Mouse (Mus musculus): Measurements from ENCODE around the gene Rbm20. TPM values are rescaled to one million over a fixed set of nuclear protein-coding genes. Genes with fewer than 3 reads are reported as not detected.
"Not testable (repeated sequence)": the region's sequence is repeated elsewhere in the genome, so short reads cannot be mapped to it uniquely, and the experiment has no call there.

Gene Rbm20
- polyA plus RNA-seq, 1 experiment from 2014 or later = 4.7 TPM

DNA sequence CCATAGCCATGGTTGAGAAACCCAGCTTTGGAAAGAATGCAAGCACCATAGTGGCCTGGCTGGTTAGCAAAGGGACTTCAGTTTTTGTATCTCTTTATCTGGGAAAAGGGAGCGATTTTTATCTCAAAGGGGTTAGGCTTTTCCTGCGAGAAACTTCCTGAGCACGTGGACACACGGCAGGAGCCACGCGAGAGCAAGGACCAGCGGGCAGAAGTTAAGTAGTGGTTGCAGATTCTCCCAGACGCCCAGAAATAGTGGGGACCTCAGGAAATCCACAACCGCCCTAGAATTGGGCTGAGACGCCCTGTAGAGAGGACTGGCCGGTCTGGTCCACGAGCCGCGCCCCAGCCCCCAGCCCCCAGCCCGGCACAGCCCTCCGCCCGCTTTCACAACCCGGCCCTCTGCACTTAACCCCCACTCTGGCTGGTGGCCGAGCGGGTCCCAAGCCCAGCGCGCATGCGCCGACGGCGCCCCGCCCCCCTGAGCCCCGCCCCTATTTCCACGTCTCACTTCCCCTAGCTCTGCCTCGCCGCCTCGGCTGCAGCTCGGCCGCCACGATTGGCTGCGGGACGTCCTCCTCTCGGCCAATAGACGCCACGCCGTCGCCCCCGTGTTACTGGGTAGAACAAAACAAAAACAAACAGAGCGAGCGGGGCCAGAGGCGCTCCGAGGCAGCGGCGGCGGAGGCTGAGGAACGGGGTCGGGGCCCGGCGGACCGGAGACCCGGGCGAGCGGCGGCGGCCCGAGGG is 225.8 kb downstream of the Rbm20 start:
- WGBS = under 1% methylated on average over 57 of the region's 61 CpGs
- peak; percentile 99 for ATAC-seq
- 0 out of 2 replicates have a peak, but pooled peaks cover under 1% of the 10 kb centered on the region for H3K36me3 ChIP-seq (ENCODE audit: control insufficient read depth, insufficient read depth, low read length)

DNA sequence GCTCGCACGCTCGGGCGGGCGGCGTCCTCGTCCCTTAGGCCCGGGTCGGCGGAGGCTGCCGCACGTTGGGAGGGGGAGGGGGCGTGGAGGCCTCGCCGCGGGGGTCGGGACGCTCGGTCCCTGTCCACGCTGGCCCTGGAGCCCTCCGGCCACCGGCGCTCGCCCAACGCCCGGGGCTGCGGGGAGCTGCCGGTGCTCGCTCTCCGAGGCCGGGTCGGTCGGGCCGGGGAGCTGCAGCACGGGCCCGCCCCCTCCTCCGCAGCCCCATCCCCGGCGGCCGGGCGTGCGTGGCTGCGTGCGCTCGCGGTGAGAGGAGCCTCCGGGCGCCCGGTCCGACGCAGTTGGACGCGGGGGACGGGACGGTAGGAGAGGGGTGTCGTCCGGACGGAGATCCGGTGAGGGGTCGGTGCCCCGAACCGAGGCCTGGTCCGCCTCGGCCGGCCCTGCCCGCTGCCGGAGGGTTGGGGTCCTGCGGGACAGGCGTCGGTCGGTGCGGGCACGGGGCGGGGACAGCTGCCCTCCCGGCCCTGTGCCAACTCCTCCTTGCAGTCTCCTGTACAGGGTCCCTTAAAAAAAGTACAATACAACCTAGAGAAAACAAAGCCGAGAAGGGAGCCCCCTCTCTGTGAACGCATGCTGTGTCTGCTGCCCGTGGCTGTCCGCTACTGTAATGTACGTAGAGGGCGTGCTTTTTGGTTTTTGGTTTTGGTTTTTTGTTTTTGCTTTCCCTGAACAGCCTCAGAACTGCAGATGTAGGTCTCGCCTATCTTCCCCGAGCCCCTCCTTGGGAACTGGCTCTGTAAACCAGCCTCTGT is 226.6 kb downstream of the Rbm20 start:
- Histone ChIP-seq H3K9me3 (replicated peaks; ENCODE audit: control insufficient read depth, low read length) (no peaks in the 10 kb centered on the region), H3K36me3 (ENCODE audit: control insufficient read depth, insufficient read depth, low read length) (0 out of 2 replicates have a peak, but pooled peaks cover 5% of the 10 kb centered on the region), H3K9ac (ENCODE audit: low read length) (peak overlapping the region; percentile 92), H3K4me2 (ENCODE audit: low read length) (peak overlapping the region; percentile 70), H3K4me3 (ENCODE audit: low read depth, low read length) (peak overlapping the region; percentile 95), H3K4me1 (ENCODE audit: control insufficient read depth, insufficient read depth, low read length) (peaks cover 15% of the 10 kb centered on the region), H3K27me3 (replicated peaks; ENCODE audit: control insufficient read depth, insufficient read depth, low read length) (no peaks in the 10 kb centered on the region), H3K27ac (ENCODE audit: low read depth, low read length) (peak overlapping the region; percentile 91)
- DNase-seq (ENCODE audit: low spot score) (peak; percentile 73), ATAC-seq (peak; percentile 75)
- under 1% methylated on average over 64 of the region's 83 CpGs for WGBS

More for the DNA sequence above, 225.8 kb downstream of the Rbm20 start:
- Histone ChIP-seq H3K27ac (ENCODE audit: low read depth, low read length) (peak overlapping the region; percentile 91), H3K27me3 (replicated peaks; ENCODE audit: control insufficient read depth, insufficient read depth, low read length) (no peaks in the 10 kb centered on the region), H3K4me3 (ENCODE audit: low read depth, low read length) (peak overlapping the region; percentile 95), H3K4me2 (ENCODE audit: low read length) (peak overlapping the region; percentile 70), H3K9me3 (replicated peaks; ENCODE audit: control insufficient read depth, low read length) (no peaks in the 10 kb centered on the region), H3K4me1 (ENCODE audit: control insufficient read depth, insufficient read depth, low read length) (peaks cover 15% of the 10 kb centered on the region), H3K9ac (ENCODE audit: low read length) (peak overlapping the region; percentile 92)
- DNase-seq (ENCODE audit: low spot score) = peak; percentile 99

DNA sequence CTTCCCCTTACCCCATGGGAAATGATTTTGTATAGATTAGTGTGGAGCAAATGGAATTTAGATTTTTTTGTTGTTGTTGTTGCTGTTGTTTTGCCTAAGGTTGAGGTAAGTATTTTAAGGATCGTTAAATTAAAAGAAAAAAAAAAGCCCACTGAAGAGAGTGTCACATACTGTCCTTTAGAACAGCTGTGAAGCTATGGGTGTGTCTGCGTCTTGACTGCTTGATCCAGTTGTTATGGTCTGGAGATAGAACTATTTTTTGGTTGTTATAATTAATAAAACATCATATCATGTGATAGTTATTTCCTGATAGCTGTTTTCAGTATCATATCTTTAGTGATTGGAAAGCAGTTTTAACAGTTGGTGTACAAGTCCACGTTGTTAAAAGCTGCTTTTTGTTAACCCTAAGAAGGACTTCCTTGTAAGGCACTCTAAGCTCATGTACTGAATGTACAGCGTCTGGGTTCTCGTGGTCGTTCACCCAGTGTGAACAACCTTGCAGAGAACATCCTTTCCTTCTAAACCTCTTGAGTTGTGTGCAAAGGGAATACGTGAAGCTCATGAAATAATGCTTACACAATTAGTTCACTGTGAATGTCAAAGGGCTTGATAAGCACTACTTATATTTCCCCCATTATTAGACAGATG is 227.9 kb downstream of the Rbm20 start:
- DNase-seq (ENCODE audit: low spot score) (no peak), ATAC-seq (no peak)
- H3K27ac ChIP-seq (ENCODE audit: low read depth, low read length) = no peak overlapping the region
- no peaks in the 10 kb centered on the region for H3K27me3 ChIP-seq (replicated peaks; ENCODE audit: control insufficient read depth, insufficient read depth, low read length)
- H3K9ac ChIP-seq (ENCODE audit: low read length) = peak overlapping the region; percentile 92
- H3K4me1 ChIP-seq (ENCODE audit: control insufficient read depth, insufficient read depth, low read length) = peaks cover 15% of the 10 kb centered on the region
- 54% methylated on average over 7 of the region's 7 CpGs for WGBS
- H3K4me2 ChIP-seq (ENCODE audit: low read length) = peak overlapping the region; percentile 70
- peak overlapping the region; percentile 95 for H3K4me3 ChIP-seq (ENCODE audit: low read depth, low read length)
- H3K9me3 ChIP-seq (replicated peaks; ENCODE audit: control insufficient read depth, low read length) = no peaks in the 10 kb centered on the region
- peaks cover 14% of the 10 kb centered on the region for H3K36me3 ChIP-seq (ENCODE audit: control insufficient read depth, insufficient read depth, low read length)

DNA sequence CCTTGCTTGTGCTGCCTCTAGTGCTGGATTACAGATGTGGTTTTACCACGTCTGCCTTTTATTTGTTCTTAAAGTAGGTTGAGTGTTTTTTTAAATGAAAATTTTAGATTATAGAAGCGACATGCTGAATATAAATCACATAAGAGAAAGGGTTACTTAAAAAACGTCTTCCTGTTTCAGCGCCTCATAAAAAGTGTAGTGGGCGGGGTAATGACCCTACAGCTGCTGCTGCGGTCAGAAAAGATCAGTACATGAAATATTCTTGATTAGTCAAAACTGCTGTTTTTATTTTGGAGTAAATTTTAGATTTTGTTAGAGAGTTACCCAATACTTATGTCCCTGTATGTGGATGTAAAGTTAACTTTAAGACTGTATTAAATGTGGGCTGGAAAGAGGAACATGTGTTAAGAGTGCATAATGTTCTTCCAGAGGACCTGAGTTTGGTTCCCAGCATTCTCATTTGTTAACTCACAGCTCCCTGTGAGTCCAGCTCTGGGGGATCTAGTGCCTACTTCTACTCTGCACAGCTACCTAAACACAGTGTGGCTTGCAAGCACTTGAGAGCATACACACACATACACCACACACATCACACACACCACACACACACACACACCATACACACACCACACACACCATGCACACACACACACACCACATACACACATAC is 229.1 kb downstream of the Rbm20 start:
- peaks cover 15% of the 10 kb centered on the region for H3K4me1 ChIP-seq (ENCODE audit: control insufficient read depth, insufficient read depth, low read length)
- no peaks in the 10 kb centered on the region for H3K27me3 ChIP-seq (replicated peaks; ENCODE audit: control insufficient read depth, insufficient read depth, low read length)
- DNase-seq (ENCODE audit: low spot score) = no peak
- H3K36me3 ChIP-seq (ENCODE audit: control insufficient read depth, insufficient read depth, low read length) = peaks cover 17% of the 10 kb centered on the region
- peak overlapping the region; percentile 70; the same call in 1 of the 2 replicates for H3K4me2 ChIP-seq (ENCODE audit: low read length)
- no peaks in the 10 kb centered on the region for H3K9me3 ChIP-seq (replicated peaks; ENCODE audit: control insufficient read depth, low read length)
- 69% methylated on average over 6 of the region's 6 CpGs for WGBS
- no peak overlapping the region for H3K9ac ChIP-seq (ENCODE audit: low read length)
- no peak overlapping the region for H3K27ac ChIP-seq (ENCODE audit: low read depth, low read length)
- no peak overlapping the region for H3K4me3 ChIP-seq (ENCODE audit: low read depth, low read length)
- ATAC-seq = no peak

DNA sequence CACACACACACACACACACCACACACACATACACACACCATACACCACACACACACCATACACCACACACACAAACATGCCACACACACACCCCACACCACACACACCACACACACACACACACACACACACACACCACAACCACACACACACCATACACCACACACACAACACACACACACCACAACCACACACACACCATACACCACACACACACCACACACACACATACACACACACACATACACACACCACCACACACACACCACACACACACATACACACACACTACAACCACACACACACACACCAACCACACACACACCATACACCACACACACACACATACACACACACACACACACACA is 229.6 kb downstream of the Rbm20 start:
- not testable (repeated sequence) for H3K27ac ChIP-seq (ENCODE audit: low read depth, low read length); H3K9ac ChIP-seq (ENCODE audit: low read length); DNase-seq (ENCODE audit: low spot score); H3K9me3 ChIP-seq (replicated peaks; ENCODE audit: control insufficient read depth, low read length); H3K27me3 ChIP-seq (replicated peaks; ENCODE audit: control insufficient read depth, insufficient read depth, low read length); H3K4me3 ChIP-seq (ENCODE audit: low read depth, low read length); H3K4me2 ChIP-seq (ENCODE audit: low read length); ATAC-seq
- Histone ChIP-seq H3K4me1 (ENCODE audit: control insufficient read depth, insufficient read depth, low read length) (peaks cover 15% of the 10 kb centered on the region), H3K36me3 (ENCODE audit: control insufficient read depth, insufficient read depth, low read length) (peaks cover 21% of the 10 kb centered on the region)

DNA sequence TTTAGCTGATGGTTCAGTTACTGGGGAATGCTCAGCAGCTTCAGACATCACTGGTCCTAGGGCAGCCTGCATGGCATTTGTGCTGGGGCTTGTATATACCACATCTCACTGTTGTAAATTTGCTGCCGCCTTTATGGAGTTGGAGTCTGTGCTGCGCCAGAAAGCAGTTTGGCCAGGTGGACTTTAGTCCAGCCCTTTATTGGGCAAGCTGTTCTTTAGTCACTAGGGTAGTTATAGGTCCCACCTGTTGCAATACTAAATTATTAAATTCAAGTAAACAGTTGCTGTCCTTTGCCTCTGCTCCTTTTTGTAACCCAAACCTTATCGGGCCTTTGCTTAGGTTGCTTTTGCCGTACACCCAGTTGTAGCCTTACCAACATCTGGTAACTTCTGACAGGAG is 237.8 kb downstream of the Rbm20 start:
- Histone ChIP-seq H3K9ac (ENCODE audit: low read length) (no peak overlapping the region), H3K9me3 (replicated peaks; ENCODE audit: control insufficient read depth, low read length) (no peaks in the 10 kb centered on the region), H3K4me3 (ENCODE audit: low read depth, low read length) (no peak overlapping the region), H3K4me2 (ENCODE audit: low read length) (no peak overlapping the region), H3K27ac (ENCODE audit: low read depth, low read length) (no peak overlapping the region), H3K27me3 (replicated peaks; ENCODE audit: control insufficient read depth, insufficient read depth, low read length) (no peaks in the 10 kb centered on the region), H3K36me3 (ENCODE audit: control insufficient read depth, insufficient read depth, low read length) (peaks cover 83% of the 10 kb centered on the region), H3K4me1 (ENCODE audit: control insufficient read depth, insufficient read depth, low read length) (no peaks in the 10 kb centered on the region)
- 94% methylated on average over 4 of the region's 4 CpGs for WGBS
- ATAC-seq (no peak), DNase-seq (ENCODE audit: low spot score) (no peak)

Other genes starting within 250 kb of the Rbm20 start
- gene Dusp5, start 148.2 kb upstream of the Rbm20 start, polyA plus RNA-seq (2014; fragmentation: Nextera tagmentation; extraction: Ambion mirVana) = 2.1 and 2.2 TPM in 2 replicates
- 276 and 308 TPM in 2 replicates for gene Nutf2-ps1, start 88.2 kb upstream of the Rbm20 start, polyA plus RNA-seq (2014; fragmentation: Nextera tagmentation; extraction: Ambion mirVana)
- 61.8 and 70.9 TPM in 2 replicates for gene Smc3, start 76.9 kb upstream of the Rbm20 start, polyA plus RNA-seq (2014; fragmentation: Nextera tagmentation; extraction: Ambion mirVana)
- gene Pdcd4, start 214.9 kb downstream of the Rbm20 start, polyA plus RNA-seq (2014; fragmentation: Nextera tagmentation; extraction: Ambion mirVana) = 62.1 and 75.4 TPM in 2 replicates

Measured in forebrain, embryonic 14.5 days (tissue).